Comparison of ENCODE assay signal across 19 mouse cellular contexts in the genomic region with DNA sequence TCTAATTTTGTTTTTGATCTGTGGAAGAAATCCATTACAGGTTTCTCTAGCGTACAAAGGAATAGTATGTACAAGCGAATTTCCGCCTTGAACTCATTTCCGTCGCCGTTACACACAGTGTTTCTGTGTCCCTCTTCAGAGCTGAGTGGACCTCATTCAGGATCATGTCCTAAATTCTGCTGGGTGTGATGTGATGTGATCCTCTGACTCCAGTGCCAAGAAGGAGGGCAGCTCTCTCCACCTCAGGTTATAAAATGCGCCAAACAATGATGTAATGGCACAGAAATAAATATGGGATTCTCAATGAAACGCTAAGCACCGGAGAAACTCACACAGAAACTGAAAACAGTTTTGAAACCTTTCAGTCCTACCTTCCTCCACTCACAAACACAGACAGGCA. TPM values are rescaled to one million over a fixed set of nuclear protein-coding genes. Genes with fewer than 3 reads are reported as not detected.
A peak's percentile ranks its signal among the peaks of the same experiment; 100 is the strongest.
DNase-seq lines count a peak whose midpoint lies in the region; ATAC-seq and TF ChIP-seq lines count a peak whose summit lies in the region.
"Had no signal": no experiment of that assay in that cellular context is flagged by ENCODE, and none has a peak within 500 bp of the region (broad histone marks: within the 10 kb centered on the region; RNA-seq: fewer than 3 reads in every experiment).

No protein-coding gene starts in this region.

- H3K36me3 ChIP-seq in stomach, embryonic 15.5 days = no peaks in the 10 kb centered on the region
- H3K36me3 ChIP-seq in stomach, postnatal 0 days (ENCODE audit: control insufficient read depth, insufficient read depth, low read length) = no peaks in the 10 kb centered on the region
- H3K36me3 ChIP-seq in limb, embryonic 13.5 days = no peaks in the 10 kb centered on the region

- 0 out of 2 replicates have a peak, but pooled peaks cover 6% of the 10 kb centered on the region for H3K4me1 ChIP-seq in stomach, embryonic 15.5 days
- H3K4me1 ChIP-seq in stomach, postnatal 0 days (replicated peaks; ENCODE audit: control insufficient read depth, insufficient read depth) = no peaks in the 10 kb centered on the region; the same call in 1 of the 2 replicates
- peaks cover 15% of the 10 kb centered on the region; the same call in 1 of the 2 replicates for H3K4me1 ChIP-seq in limb, embryonic 13.5 days

- WGBS in stomach, embryonic 15.5 days = 85% methylated on average over 9 of the region's 9 CpGs
- WGBS in stomach, postnatal 0 days = 78% methylated on average over 9 of the region's 9 CpGs
- 75% methylated on average over 9 of the region's 9 CpGs for WGBS in limb, embryonic 13.5 days

- no peak overlapping the region for H3K4me2 ChIP-seq in stomach, embryonic 15.5 days
- H3K4me2 ChIP-seq in stomach, postnatal 0 days (replicated peaks; ENCODE audit: low read depth) = no peak overlapping the region
- no peak overlapping the region for H3K4me2 ChIP-seq in limb, embryonic 13.5 days (replicated peaks)

- no peak overlapping the region for H3K9ac ChIP-seq in stomach, embryonic 15.5 days
- H3K9ac ChIP-seq in stomach, postnatal 0 days (ENCODE audit: low read length) = no peak overlapping the region
- H3K9ac ChIP-seq in limb, embryonic 13.5 days = no peak overlapping the region

- no peak for TF ChIP-seq CTCF in stomach, postnatal 0 days (IDR thresholded peaks at IDR 0.05; ENCODE audit: low read depth)

- H3K9me3 ChIP-seq in stomach, embryonic 15.5 days = no peaks in the 10 kb centered on the region
- no peaks in the 10 kb centered on the region for H3K9me3 ChIP-seq in stomach, postnatal 0 days (ENCODE audit: control insufficient read depth, low read length)
- no peaks in the 10 kb centered on the region for H3K9me3 ChIP-seq in limb, embryonic 13.5 days

- DNase-seq in heart, adult 11 months = peak; percentile 88
- no peak for DNase-seq in heart, postnatal 25 days (ENCODE audit: low spot score)
- no peak for DNase-seq in stomach, postnatal 0 days (ENCODE audit: low spot score)
- no peak for DNase-seq in layer of hippocampus, adult 9-11 months
- no peak for DNase-seq in embryo, embryonic 11 days
- DNase-seq: adrenal gland, postnatal 36 days; B cell, adult 2 months; cerebellum, adult 8-10 months; kidney, adult 8-10 months; kidney, postnatal 25 days; liver; lung, adult 18-20 months; thymus, postnatal 36 days had no signal

- no peak for ATAC-seq in stomach, embryonic 15.5 days (ENCODE audit: insufficient read depth, low FRiP score, low read depth)
- ATAC-seq in stomach, postnatal 0 days (ENCODE audit: low FRiP score, low TSS enrichment) = no peak
- peak; percentile 42 for ATAC-seq in limb, embryonic 13.5 days (ENCODE audit: low FRiP score, low read depth)
- ATAC-seq: forebrain, embryonic 14.5 days; hindbrain, embryonic 16.5 days; midbrain, embryonic 16.5 days had no signal

- intact Hi-C loops in heart, postnatal 25 days (cut with DNase I) = no loop called here

- no peak overlapping the region for H3K4me3 ChIP-seq in stomach, embryonic 15.5 days (replicated peaks)
- no peak overlapping the region for H3K4me3 ChIP-seq in stomach, postnatal 0 days (ENCODE audit: low read depth, low read length)
- H3K4me3 ChIP-seq in limb, embryonic 13.5 days = no peak overlapping the region
- H3K4me3 ChIP-seq: erythroblast, embryonic 14.5 days had no signal

- TF ChIP-seq EP300 in stomach, postnatal 0 days (optimal IDR thresholded peaks at IDR 0.05) = no peak

- no peaks in the 10 kb centered on the region for H3K27me3 ChIP-seq in stomach, embryonic 15.5 days (replicated peaks)
- no peaks in the 10 kb centered on the region for H3K27me3 ChIP-seq in stomach, postnatal 0 days (ENCODE audit: control insufficient read depth, insufficient read depth, low read length)
- no peaks in the 10 kb centered on the region for H3K27me3 ChIP-seq in limb, embryonic 13.5 days

- H3K27ac ChIP-seq in stomach, embryonic 15.5 days = peak overlapping the region; percentile 59; the same call in 1 of the 2 replicates
- H3K27ac ChIP-seq in stomach, postnatal 0 days (replicated peaks) = no peak overlapping the region; the same call in 1 of the 2 replicates
- H3K27ac ChIP-seq in limb, embryonic 13.5 days = peak overlapping the region; percentile 77; the same call in 1 of the 2 replicates

RNA-seq across cellular contexts. Expression of gene Fam20b, which starts 14.7 kb away (rescaled TPM):
- 10 to 100 TPM; 48.1 to 51.9 TPM for total RNA-seq in heart, postnatal 25 days (2021)
- 34.0 and 37.8 TPM in 2 replicates for polyA plus RNA-seq in stomach, embryonic 15.5 days (2015; fragmentation: Nextera tagmentation; extraction: Ambion mirVana)
- polyA plus RNA-seq in stomach, postnatal 0 days (2015; fragmentation: Nextera tagmentation; extraction: Ambion mirVana) = 24.7 and 28.0 TPM in 2 replicates
- 24.3 and 27.7 TPM in 2 replicates for polyA plus RNA-seq in limb, embryonic 13.5 days (2015; fragmentation: Nextera tagmentation; extraction: Ambion mirVana)

RNA-seq across cellular contexts. Expression of gene Tor3a, which starts 59.4 kb away (rescaled TPM):
- 10 to 100 TPM in 1 of 2 experiments, 1 to 10 TPM in 1; 9.2 to 10.6 TPM for total RNA-seq in heart, postnatal 25 days (2021)
- 9.9 and 14.0 TPM in 2 replicates for polyA plus RNA-seq in stomach, embryonic 15.5 days (2015; fragmentation: Nextera tagmentation; extraction: Ambion mirVana)
- polyA plus RNA-seq in stomach, postnatal 0 days (2015; fragmentation: Nextera tagmentation; extraction: Ambion mirVana) = 16.8 and 17.1 TPM in 2 replicates
- 8.3 and 8.4 TPM in 2 replicates for polyA plus RNA-seq in limb, embryonic 13.5 days (2015; fragmentation: Nextera tagmentation; extraction: Ambion mirVana)
- polyA plus RNA-seq: erythroblast, embryonic 14.5 days had no signal
